Mouse (Mus musculus): Measurements from ENCODE around the gene Vti1a. TPM values are rescaled to one million over a fixed set of nuclear protein-coding genes. Genes with fewer than 3 reads are reported as not detected.

Vti1a gene
- total RNA-seq, 2 experiments from 2014 or later: 48.1 to 54.4 TPM

DNA sequence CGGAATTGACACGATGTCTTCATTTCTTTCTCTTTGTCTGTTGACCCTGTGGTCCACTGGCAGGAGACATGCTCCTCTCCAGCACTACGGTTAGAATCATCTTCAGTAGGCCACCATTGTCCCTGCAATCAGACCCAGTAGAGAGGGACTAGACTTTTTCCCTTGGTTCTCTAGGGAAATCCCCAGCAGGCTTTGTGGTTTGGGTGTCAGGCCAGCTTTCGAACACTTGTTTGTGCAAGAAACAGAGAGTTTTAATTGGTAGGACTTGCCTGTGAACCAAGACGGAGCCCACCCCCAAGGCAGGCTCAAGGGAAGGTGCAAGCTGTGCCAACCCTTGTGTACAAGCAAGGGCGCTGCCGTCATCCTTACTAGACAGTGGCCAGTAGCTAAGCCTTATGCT lies 302.5 kb downstream of the Vti1a start:
- DNase-seq (ENCODE audit: low spot score in 2 of 2): no peak

DNA sequence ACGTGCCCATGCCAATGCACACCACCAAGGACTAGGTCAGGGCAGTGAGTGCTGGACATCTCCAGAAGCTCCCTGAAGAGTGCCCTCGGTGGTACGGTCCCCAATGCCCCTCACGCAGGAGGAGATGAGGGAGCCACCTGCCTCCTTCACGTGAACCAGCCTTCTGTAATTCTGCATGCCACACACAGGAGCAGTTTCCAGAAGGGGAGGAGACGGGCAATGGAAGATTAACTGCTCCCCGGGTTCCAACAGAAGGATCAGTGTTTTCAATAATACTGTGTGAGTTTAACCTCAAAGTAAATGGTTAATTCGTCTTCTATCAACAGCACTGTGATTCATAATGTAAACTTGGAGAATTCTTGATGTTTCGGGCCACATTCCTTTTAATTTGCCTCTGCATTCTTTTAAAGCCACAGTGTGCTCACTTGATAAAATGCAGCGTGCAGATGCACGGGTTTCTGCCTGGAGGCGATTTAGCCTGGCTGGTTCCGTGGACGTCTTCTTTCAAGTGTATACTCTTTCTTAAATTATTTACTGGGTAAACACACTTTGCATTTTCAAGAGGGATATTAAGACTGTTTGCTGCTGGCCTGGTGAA lies 304.4 kb downstream of the Vti1a start:
- no peak for DNase-seq (ENCODE audit: low spot score in 2 of 2)

DNA sequence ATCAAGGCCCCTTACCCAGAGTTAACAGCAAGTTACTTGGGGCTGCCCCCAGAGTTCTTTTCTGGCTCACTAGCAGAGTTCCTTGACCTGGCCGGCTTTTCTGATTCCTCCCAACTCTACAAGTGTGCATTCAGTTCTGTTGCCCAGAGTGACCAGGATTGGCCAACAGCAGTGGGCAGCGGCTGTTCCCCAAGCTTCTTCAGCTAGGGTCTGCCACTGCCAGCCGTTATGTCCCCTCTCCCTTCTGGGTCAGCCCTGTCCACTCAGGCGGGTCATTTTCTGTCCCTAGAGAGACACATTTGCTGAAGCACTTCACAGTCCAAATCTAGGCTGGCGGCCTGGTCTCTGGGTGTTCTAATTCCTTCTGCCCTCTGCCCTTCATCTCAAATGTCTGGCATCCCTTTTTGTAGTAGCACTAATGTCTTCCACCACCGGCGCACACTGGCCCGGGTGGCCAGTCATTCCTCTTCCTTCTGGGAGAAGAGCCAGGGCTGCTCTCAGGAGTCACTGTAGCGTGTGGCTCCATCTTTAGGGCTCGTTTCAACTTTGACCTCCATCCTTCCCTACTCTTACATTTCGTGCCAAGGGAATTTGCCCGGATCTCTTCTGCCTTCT lies 305.0 kb downstream of the Vti1a start:
- no peak for DNase-seq (ENCODE audit: low spot score in 2 of 2)

DNA sequence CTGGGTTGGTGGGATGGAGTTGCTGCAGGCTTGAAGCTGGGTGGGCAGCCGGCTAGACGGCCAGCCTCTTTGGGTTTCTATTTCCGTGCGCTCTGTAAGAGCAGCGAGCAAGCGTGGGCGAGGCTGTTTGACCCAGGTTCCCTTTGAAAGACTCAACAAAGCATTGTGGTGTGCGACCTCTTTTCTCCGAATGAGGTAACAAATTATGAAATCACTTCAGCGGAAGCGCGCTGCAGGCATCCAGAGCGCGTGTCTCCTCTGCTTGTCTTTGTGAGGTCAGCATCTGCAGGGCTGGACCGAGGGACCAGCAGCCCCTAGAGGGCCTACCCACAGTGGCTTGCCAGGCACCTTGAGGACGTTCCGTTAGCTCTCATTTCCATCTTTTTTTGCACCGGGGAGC lies 306.7 kb downstream of the Vti1a start:
- DNase-seq (ENCODE audit: low spot score in 2 of 2): no peak

DNA sequence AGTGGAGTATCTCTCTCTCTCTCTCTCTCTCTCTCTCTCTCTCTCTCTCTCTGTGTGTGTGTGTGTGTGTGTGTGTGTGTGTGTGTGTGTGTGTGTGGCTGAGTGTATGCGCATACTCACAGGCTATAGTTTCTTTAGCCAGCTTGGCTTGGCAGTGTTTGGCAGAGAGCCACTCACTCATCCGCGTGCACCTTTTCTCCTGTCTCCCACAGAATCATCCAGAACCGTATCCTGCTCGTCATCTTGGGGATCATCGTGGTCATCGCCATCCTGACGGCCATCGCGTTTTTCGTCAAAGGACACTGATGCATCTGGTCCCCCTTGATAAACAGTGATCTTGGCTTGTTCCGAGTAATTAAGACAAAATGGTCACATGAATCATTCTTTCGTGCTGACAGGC lies 307.5 kb downstream of the Vti1a start:
- DNase-seq (ENCODE audit: low spot score in 2 of 2): no peak

DNA sequence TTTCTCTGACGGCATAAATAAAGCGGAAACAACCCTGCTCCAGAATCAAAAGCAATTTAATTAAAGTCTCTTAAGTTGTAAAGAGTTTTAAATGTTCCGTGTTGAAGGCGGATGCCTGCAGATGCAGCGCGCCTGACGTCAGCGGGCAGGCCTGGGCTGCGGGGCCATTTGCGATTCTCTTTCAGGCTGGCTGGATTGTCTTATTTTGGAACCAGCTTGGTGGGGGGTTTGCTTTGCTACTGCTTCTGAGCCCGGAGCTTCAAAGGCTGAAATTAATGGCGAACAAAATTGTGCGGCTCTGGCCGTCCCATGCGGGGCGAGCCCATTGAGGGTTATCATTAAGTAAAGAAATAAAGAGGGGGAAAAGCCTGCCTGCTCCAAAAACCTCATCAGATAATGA lies 310.4 kb downstream of the Vti1a start:
- peak in 1 of 2 experiments; percentile 26 for DNase-seq (ENCODE audit: low spot score in 2 of 2)

DNA sequence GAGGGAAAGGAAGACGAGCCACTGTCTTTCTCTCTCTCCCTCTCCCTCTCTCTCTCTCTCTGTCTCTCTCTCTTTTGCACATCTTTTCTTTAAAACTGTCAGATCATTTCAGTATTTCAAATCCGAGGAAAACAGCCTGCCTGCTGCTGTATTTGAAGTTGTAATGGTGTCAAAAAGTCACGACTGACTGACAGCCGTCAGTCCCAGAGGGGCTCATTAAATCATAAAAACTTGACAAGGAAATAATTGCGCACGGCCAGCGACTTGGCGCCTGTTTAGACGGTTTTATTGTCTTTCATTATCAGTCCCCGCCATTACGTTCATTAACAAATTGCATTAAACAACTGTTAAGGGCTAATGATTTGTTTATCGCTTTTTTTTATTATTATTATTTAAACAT lies 310.9 kb downstream of the Vti1a start:
- DNase-seq (ENCODE audit: low spot score in 2 of 2): no peak

DNA sequence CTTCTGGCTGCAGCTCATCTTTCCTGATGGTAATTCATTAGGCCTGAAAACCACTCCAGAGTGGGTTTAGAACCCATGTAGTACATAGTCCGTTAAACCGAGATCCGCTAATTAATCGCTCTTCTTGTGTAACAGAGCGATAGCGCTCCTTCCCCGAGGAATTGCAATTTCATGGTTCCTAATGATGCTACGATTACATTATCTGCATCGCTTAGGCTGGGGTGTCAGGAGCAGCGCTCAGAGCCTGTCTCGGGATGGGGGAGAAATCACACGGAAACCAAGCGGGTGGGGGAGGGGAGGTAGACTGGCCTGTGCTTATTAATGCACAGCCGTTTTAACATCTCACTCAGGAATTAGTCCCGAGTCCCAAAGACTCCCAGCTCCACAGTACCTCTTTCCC lies 319.4 kb downstream of the Vti1a start:
- DNase-seq (ENCODE audit: low spot score in 2 of 2): no peak

DNA sequence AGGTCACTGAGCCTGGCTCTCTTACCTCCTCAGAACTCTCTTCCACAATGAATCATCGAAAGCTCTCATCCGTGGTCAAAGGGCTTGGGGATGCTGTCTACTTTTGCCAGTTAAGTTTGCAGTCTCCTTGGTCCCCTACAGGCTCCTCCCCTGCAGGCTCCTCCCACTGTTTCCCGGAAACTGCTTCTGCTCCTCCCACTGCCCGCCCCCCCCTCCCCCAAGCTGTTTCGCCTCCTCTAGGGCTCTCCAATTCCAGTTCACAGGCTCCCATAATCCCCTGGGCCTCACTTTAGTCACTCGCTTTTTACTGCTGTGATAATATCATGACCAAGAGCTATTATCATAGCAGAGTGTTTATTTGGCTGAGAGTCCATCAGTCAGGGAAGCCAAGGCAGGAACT lies 324.2 kb downstream of the Vti1a start:
- no peak for DNase-seq (ENCODE audit: low spot score in 2 of 2)

DNA sequence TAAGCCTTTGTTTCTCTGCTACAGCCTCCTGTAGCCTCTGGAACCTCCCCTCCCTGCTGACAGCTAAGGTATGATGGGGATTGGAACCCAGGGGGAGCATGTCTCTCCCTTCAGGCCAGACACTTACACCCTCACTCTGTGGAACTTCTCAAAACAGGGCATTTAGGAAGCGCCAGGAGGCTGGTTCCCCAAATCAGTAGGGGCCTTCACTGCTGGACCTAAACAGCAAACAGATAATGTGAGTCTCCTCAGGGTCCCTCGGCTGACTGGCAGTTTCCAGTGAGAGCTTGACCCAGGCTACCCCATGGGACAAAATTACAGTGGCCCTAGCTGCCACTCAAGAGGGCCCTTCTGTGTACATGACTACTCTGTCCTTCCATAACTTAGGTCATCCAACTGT lies 325.8 kb downstream of the Vti1a start:
- DNase-seq (ENCODE audit: low spot score in 2 of 2): no peak

DNA sequence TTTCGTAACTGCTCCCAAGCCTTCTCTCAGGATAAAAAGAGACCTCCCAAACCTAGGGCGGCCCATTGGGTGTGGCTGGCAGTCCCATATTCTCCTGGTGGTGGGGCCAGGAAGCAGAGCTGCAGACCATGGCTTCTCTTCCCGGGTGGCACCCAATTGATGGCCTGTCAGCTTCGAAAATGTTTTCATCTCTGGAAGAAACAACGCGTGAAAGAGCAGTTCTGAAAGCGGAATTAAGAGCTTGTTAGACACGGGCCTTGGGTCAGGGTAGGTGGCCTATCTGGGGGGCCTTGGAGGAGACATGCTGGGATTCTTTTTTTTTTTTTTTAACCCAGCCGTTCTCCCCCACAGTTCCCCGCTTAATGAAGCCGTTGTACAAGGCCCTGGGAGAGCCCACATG lies 326.3 kb downstream of the Vti1a start:
- DNase-seq (ENCODE audit: low spot score in 2 of 2): no peak

DNA sequence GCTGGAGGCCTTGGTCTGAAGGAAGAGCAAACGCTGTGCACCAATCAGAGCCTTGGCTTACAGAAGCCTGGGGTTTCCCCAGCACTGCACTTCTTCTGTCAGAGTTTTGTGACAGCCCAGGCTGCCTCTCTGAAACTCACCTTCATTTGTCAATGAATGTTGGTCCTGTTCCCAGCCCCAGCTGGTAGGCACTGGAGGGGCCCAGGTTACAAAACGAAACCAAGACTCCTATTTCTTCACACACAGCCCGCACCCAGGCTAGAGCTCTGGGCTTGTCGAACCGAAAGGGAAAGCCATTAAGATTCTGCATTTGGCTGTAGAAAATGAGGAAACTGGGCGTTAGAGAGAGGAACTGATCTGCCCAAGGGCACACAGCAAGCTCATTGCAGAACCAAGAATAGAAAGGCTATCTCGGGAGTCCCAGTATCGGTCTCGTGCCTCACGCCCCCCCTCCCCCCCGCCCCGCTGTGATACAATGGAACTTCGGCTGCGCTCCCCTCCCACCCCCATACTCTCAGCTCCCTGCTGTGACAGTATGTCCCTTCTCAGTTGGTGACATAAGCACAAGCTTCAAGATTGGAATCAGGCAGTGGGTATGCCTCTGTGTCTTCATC lies 327.3 kb downstream of the Vti1a start:
- DNase-seq (ENCODE audit: low spot score in 2 of 2): peak; percentile 26 to 31

DNA sequence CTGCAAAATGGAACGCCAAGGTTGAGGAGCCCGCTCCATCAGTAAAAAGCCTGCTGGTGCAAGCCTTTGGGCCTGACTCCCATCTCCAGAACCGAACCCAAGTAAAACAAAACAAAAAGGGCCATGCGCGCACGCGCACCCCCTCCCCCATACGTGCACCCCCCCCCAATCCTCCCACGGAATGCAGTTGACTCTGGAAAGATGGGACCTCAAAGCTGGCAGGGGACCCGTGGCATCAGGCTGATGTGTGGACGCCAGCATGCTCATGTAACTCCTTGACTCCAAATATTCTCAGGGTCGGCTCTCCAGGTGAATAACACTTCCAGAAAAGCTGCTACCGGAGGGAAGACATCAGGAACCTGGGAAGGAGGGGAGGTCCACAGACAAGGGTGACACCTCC lies 327.8 kb downstream of the Vti1a start:
- DNase-seq (ENCODE audit: low spot score in 2 of 2): no peak

DNA sequence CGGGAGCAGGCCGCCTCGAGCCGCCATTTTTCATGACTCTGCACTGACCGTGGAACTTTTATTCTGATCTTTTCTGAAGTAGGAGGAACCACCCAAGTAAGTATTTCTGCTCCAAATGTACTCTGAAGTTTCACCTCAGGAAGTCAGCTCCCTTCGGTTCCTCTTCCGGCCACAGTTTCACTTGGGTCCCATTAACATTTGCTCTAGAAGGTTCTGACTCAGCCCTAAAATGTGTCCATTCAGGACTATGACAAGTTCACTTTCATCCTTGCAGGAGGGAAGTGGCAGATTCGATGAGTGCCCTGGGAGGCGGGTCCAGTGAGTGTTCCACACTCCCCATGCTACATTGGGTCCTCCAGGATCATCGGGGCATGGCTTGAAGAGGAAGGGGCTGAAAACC lies 333.3 kb downstream of the Vti1a start:
- DNase-seq (ENCODE audit: low spot score in 2 of 2): no peak

DNA sequence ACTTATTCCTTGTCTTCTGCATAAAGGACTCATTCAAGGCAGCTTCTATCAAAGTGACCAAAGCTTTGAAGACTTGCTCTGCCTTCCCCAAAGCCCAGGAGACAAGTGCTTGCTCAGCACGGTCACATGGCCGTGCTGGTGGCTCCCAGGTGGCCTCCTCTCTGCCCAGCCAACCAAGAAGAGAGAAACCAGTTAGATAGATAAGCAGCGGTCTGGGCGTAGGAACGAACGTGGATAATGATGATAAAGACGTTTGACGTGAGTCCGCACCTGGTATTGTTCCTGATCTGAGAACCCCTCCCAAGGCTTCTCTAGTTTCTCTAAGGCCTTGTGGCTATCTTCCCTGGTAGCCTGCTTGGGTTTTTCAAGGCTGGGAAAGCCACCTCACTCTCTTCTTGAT lies 334.9 kb downstream of the Vti1a start:
- DNase-seq (ENCODE audit: low spot score in 2 of 2): no peak

DNA sequence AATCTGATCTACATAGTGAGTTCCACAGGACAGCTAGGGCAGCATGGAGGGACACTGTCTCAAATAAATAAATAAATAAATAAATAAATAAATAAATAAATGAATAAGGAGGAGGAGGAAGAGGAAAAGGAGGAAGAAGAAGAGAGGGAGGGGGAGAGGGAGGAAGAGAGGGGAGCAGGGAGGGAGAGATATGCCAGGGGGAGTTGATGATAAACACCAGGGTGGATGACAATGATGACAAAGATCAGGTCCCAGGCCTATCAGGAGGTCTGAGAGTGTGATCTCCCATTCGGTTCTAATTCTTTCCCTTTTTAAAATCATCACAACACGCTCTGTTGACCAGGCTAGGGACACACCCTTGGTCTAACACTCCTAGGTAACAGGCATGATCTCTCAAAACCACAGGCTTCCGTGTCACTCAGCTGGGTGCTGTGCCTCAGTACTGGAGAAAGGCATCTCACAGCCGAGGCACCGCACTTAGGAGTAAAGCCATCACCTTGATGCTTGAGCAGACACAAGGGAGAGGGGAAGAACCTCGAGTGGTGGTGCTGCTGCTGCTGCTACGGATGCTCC lies 336.7 kb downstream of the Vti1a start:
- DNase-seq (ENCODE audit: low spot score in 2 of 2): no peak

DNA sequence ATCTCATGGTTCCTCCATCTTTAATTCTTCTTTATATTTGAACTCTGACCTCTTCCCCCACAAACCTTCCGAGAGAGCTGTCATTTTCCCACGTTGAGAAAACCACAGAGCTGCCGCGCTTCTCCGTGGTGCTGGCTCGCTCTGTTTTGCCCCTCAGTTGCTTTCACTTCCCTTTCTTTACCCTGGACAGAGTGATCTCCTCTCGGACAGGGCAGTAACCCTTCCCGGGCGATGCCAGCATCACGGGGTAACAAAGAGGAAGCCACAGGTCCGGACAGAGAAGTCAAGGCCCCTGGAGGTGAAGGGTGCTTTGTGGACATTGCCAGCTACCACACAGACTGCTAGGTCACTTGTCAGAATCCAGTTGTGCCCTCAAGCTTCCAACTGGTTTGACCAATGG lies 344.1 kb downstream of the Vti1a start:
- no peak for DNase-seq (ENCODE audit: low spot score in 2 of 2)

DNA sequence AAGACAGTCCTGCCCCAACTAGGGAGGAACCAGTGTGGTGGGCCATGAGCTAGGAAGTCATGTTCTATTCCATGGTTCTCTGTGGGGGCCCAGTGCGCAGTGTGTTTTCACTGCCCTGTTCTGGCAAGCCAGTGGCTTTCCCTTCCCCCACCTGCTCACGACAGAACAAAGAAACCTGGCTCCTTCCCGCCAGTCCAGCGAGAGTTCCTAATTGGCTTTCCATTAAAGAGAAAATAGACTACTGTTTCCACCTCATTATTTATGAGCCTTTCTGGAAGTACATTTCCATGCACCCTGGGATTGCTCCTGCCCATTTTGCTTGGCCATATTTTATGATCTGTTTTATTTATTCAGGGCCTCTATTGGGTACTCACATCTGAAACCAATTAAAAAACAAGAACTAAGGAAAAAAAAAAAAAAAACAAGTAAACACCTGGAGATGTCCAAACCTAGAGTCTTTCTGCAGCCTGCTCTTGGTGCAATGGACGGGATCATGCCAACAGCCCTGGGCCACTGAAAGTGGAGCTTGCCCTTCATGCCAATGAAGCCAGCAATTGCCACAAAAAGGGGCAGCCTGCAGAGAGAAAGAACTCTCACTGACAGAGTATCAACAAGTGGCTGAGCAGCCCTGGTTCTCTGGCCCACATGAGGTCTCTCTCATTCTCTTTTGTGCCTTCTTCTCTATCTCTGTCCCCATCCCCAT lies 346.6 kb downstream of the Vti1a start:
- peak in 1 of 2 experiments; percentile 20 for DNase-seq (ENCODE audit: low spot score in 2 of 2)

DNA sequence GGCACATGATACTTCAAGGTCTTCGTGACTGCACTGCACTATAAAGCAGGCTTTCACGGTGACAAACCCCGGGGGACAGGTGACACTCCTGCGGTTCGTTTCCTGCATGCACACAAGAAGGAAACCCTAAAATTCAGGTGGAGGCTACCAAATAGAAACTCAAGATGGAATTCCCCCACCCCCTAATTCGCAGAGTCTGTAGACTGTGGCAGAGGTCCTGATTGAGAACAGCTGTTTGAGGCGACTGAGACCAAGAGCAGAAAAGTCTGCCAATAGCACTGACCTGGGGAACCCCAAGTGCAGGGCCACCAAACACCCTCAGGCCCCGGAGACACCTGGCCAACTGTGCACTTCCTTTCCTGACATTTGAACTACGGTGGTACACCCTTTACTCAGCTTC lies 351.7 kb downstream of the Vti1a start:
- DNase-seq (ENCODE audit: low spot score in 2 of 2): no peak

DNA sequence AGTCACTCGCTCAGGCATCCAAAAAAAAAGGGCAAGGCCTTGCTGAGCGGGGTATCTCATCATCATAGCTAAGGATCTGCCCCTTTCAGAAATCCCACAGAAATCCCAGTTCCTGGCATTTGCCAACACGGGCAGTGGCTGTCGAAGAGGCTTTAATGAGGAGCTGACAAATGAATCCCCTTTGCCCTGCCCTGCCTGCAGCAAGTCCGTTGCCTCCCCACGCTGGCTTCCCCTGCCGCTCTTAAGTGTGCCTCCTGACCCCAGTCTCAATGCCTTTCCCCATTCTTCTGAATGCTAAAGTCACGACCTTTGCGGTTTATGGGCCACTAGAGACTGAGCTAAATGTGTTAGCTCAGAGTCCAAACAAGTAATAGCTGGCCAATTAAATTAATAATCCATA lies 352.8 kb downstream of the Vti1a start:
- no peak for DNase-seq (ENCODE audit: low spot score in 2 of 2)
